Mouse (Mus musculus) hindbrain, embryonic 14.5 days (tissue): Measurements from ENCODE around the gene Gm11115. TPM values are rescaled to one million over a fixed set of nuclear protein-coding genes. Genes with fewer than 3 reads are reported as not detected.

Source experiments
- ATAC-seq: fragments of 200-750 bp; cut with Nextera tagmentation; 2 replicates; pipeline ENCODE4 v1.8.0; 2017; ENCODE audit warnings: moderate number of reproducible peaks, mild to moderate bottlenecking, moderate TSS enrichment, moderate library complexity; ENCODE audit not compliant: low FRiP score
- DNase-seq: peaks from one replicate; pipeline ENCODE4 v3.0.0-alpha.2; 2015; ENCODE audit warnings: low spot score
- H3K27ac ChIP-seq: fragments of 300-500 bp; sonication (generic); 2 replicates; pipeline ENCODE4 v1.5.1; 2014; ENCODE audit warnings: mild to moderate bottlenecking, moderate library complexity
- H3K27me3 ChIP-seq: fragments of 300-500 bp; sonication (generic); 2 replicates; pipeline ENCODE4 v1.6.1; 2014; ENCODE audit warnings: mild to moderate bottlenecking, low read length, mixed read lengths; ENCODE audit not compliant: control insufficient read depth, insufficient read depth
- H3K36me3 ChIP-seq: fragments of 300-500 bp; sonication (generic); replicated peaks from 2 replicates; pipeline ENCODE4 v1.6.1; 2014; ENCODE audit not compliant: control insufficient read depth, insufficient read depth
- H3K4me1 ChIP-seq: fragments of 300-500 bp; sonication (generic); replicated peaks from 2 replicates; pipeline ENCODE4 v1.6.1; 2014; ENCODE audit warnings: antibody characterized with exemption, low read length, mixed read lengths; ENCODE audit not compliant: control insufficient read depth, insufficient read depth
- H3K4me2 ChIP-seq: fragments of 300-500 bp; sonication (generic); replicated peaks from 2 replicates; pipeline ENCODE4 v1.6.1; 2014; ENCODE audit warnings: mild to moderate bottlenecking, moderate library complexity
- H3K4me3 ChIP-seq: fragments of 300-500 bp; sonication (generic); replicated peaks from 2 replicates; pipeline ENCODE4 v1.5.1; 2014; ENCODE audit warnings: mild to moderate bottlenecking, low read length
- H3K9ac ChIP-seq: fragments of 300-500 bp; sonication (generic); 2 replicates; pipeline ENCODE4 v1.6.1; 2014
- H3K9me3 ChIP-seq: fragments of 300-500 bp; sonication (generic); 2 replicates; pipeline ENCODE4 v1.6.1; 2016; ENCODE audit warnings: low read length; ENCODE audit not compliant: control insufficient read depth
- WGBS: fragments of 180-500 bp; shearing (Covaris S2); extraction: QIAGEN DNeasy Blood & Tissue Kit; methylation state at CpG from one replicate; pipeline ENCODE4 v1.1.7; 2014; 5-methylcytosine and 5-hydroxymethylcytosine counted together
- polyA plus RNA-seq: library from polyadenylated mRNA; unstranded; fragments of >200 nt; fragmentation: Nextera tagmentation; extraction: Ambion mirVana; gene quantifications from 2 replicates; pipeline ENCODE4 v1.2.1, GENCODE M21; 2014

Gene Gm11115
- not detected in 2 replicates for polyA plus RNA-seq

- Histone ChIP-seq H3K4me2 (no peak within 1 kb of the TSS), H3K27me3 (no peaks in the 10 kb centered on the region), H3K4me3 (no peak within 1 kb of the TSS), H3K9ac (no peak within 1 kb of the TSS), H3K4me1 (no peaks in the 10 kb centered on the region), H3K36me3 (no peaks in the 10 kb centered on the region), H3K27ac (no peak within 1 kb of the TSS), H3K9me3 (no peaks in the 10 kb centered on the region)
- ATAC-seq (no peak), DNase-seq (no peak)
Measured at GRCm38 (mm10) chr5:88153999-88154398, at the start of gene Gm11115. Gene Gm11115 (minus strand): TSS chr5:88154099.

- DNase-seq, result no peak
- Histone ChIP-seq H3K4me1 (no peaks in the 10 kb centered on the region), H3K9ac (no peak within 1 kb of the TSS), H3K36me3 (no peaks in the 10 kb centered on the region), H3K9me3 (no peaks in the 10 kb centered on the region), H3K27ac (no peak within 1 kb of the TSS), H3K27me3 (no peaks in the 10 kb centered on the region), H3K4me2 (no peak within 1 kb of the TSS), H3K4me3 (no peak within 1 kb of the TSS)
- ATAC-seq, result no peak
- 85% methylated on average over 1 of the region's 1 CpGs for WGBS
Measured at GRCm38 (mm10) chr5:88111430-88111829, 42.5 kb downstream of the Gm11115 start, which contains the start of gene Gm11116. Gene Gm11116 (minus strand): TSS chr5:88111530.

Other genes with a start within 250 kb of the Gm11115 start
- not detected in 2 replicates for gene Csn3, start 228.5 kb downstream of the Gm11115 start, polyA plus RNA-seq
- not detected in 2 replicates for gene 2310003L06Rik, start 184.6 kb downstream of the Gm11115 start, polyA plus RNA-seq
- not detected in 2 replicates for gene Gm28434, start 184.6 kb downstream of the Gm11115 start, polyA plus RNA-seq
- gene Cabs1, start 174.7 kb downstream of the Gm11115 start, polyA plus RNA-seq, result not detected in 2 replicates
- gene Smr3a, start 151.6 kb downstream of the Gm11115 start, polyA plus RNA-seq, result not detected in 2 replicates
- not detected in 2 replicates for gene Smr2, start 67.5 kb downstream of the Gm11115 start, polyA plus RNA-seq
- not detected in 2 replicates for gene Gm11116, start 42.6 kb downstream of the Gm11115 start, polyA plus RNA-seq
- gene Gm7714, start 114.8 kb upstream of the Gm11115 start, polyA plus RNA-seq, result not detected in 2 replicates
- gene Prol1, start 163.2 kb upstream of the Gm11115 start, polyA plus RNA-seq, result not detected in 2 replicates
- not detected in 2 replicates for gene Amtn, start 222.0 kb upstream of the Gm11115 start, polyA plus RNA-seq